Mouse (Mus musculus): Measurements from ENCODE around the gene Ube3c. TPM values are rescaled to one million over a fixed set of nuclear protein-coding genes. Genes with fewer than 3 reads are reported as not detected.

Ube3c gene
- polyA plus RNA-seq, 1 experiment from 2014 or later: 46.8 TPM

Other genes with a start within 250 kb of the Ube3c start
- 43.5 and 46.2 TPM in 2 replicates for gene Lmbr1, start 190.9 kb upstream of the Ube3c start, polyA plus RNA-seq (2014; fragmentation: Nextera tagmentation; extraction: Ambion mirVana)
- 13.4 and 18.9 TPM in 2 replicates for gene Nom1, start 134.6 kb upstream of the Ube3c start, polyA plus RNA-seq (2014; fragmentation: Nextera tagmentation; extraction: Ambion mirVana)
- gene Mnx1, start 90.8 kb upstream of the Ube3c start, polyA plus RNA-seq (2014; fragmentation: Nextera tagmentation; extraction: Ambion mirVana): 1.8 and 2.2 TPM in 2 replicates
- 309 and 311 TPM in 2 replicates for gene Dnajb6, start 166.4 kb downstream of the Ube3c start, polyA plus RNA-seq (2014; fragmentation: Nextera tagmentation; extraction: Ambion mirVana)
- not detected in 2 replicates for gene Gm5129, start 166.7 kb downstream of the Ube3c start, polyA plus RNA-seq (2014; fragmentation: Nextera tagmentation; extraction: Ambion mirVana)